Mouse (Mus musculus): ENCODE data around the gene Vil1. TPM values are rescaled to one million over a fixed set of nuclear protein-coding genes. Genes with fewer than 3 reads are reported as not detected.
A peak's percentile ranks its signal among the peaks of the same experiment; 100 is the strongest.

Gene Vil1
- polyA plus RNA-seq (2014; fragmentation: Nextera tagmentation; extraction: Ambion mirVana) = 0.13 TPM in 1 of 2 replicates, not detected in the other

GRCm38 (mm10) chr1:74408589-74409504, at the start of gene Vil1:
Vil1 (plus strand) TSS chr1:74409376.
- Histone ChIP-seq H3K4me1 (ENCODE audit: control insufficient read depth, insufficient read depth, low read length) (no peaks in the 10 kb centered on the region), H3K4me2 (ENCODE audit: low read depth, low read length) (no peak within 1 kb of the TSS), H3K36me3 (ENCODE audit: control insufficient read depth, insufficient read depth, low read length) (no peaks in the 10 kb centered on the region), H3K27ac (replicated peaks; ENCODE audit: low read depth, low read length) (no peak within 1 kb of the TSS), H3K4me3 (ENCODE audit: low read depth, low read length) (no peak within 1 kb of the TSS), H3K9me3 (ENCODE audit: control insufficient read depth, low read length) (no peaks in the 10 kb centered on the region), H3K9ac (ENCODE audit: low read depth, low read length) (no peak within 1 kb of the TSS), H3K27me3 (replicated peaks; ENCODE audit: control insufficient read depth, insufficient read depth, low read length) (no peaks in the 10 kb centered on the region)
- WGBS = 56% methylated on average over 15 of the region's 15 CpGs
- no peak for ATAC-seq (ENCODE audit: low read depth)
- DNase-seq (ENCODE audit: low spot score) = no peak

- no peak overlapping the region for H3K27ac ChIP-seq (replicated peaks; ENCODE audit: low read depth, low read length)
- no peaks in the 10 kb centered on the region for H3K36me3 ChIP-seq (ENCODE audit: control insufficient read depth, insufficient read depth, low read length)
- H3K4me3 ChIP-seq (ENCODE audit: low read depth, low read length) = no peak overlapping the region
- WGBS = 80% methylated on average over 5 of the region's 5 CpGs
- no peak overlapping the region for H3K4me2 ChIP-seq (ENCODE audit: low read depth, low read length)
- DNase-seq (ENCODE audit: low spot score) (no peak), ATAC-seq (ENCODE audit: low read depth) (no peak)
- no peaks in the 10 kb centered on the region for H3K9me3 ChIP-seq (ENCODE audit: control insufficient read depth, low read length)
- H3K4me1 ChIP-seq (ENCODE audit: control insufficient read depth, insufficient read depth, low read length) = no peaks in the 10 kb centered on the region
- no peaks in the 10 kb centered on the region for H3K27me3 ChIP-seq (replicated peaks; ENCODE audit: control insufficient read depth, insufficient read depth, low read length)
- H3K9ac ChIP-seq (ENCODE audit: low read depth, low read length) = no peak overlapping the region
These were observed 49.1 kb upstream of the Vil1 start for GRCm38 (mm10) chr1:74359952-74360517.

DNA sequence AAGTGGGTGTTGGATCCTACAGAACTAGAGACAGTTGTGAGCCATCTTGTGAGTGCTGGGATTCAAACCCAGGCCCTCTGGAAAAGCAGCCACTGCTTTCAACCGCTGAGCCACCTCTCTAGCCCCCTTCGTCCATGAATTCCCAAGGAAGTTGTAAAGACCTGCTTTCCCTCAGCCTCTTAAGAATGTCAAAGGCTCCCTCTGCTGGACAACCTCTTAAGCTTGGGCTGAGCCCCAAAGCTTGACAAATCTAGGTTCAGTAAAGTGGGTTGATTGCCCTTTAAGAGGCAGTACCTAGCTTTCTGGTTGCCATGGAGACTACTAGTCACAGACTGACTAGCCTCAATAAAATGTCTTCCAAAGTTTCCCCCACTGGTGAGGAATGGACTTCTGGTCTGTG, 47.4 kb upstream of the Vil1 start, which contains the start of gene Catip:
Gene Catip, plus strand, starts transcription at position 297 of the 400 bp plus-strand sequence.
- Histone ChIP-seq H3K27me3 (replicated peaks; ENCODE audit: control insufficient read depth, insufficient read depth, low read length) (no peaks in the 10 kb centered on the region), H3K4me1 (ENCODE audit: control insufficient read depth, insufficient read depth, low read length) (no peaks in the 10 kb centered on the region), H3K9ac (ENCODE audit: low read depth, low read length) (0 out of 2 replicates have a peak within 1 kb of the TSS, but pooled peaks have one; percentile 19), H3K4me2 (ENCODE audit: low read depth, low read length) (peak within 1 kb of the TSS; percentile 14; the same call in 1 of the 2 replicates), H3K36me3 (ENCODE audit: control insufficient read depth, insufficient read depth, low read length) (no peaks in the 10 kb centered on the region), H3K4me3 (ENCODE audit: low read depth, low read length) (no peak within 1 kb of the TSS), H3K27ac (replicated peaks; ENCODE audit: low read depth, low read length) (0 out of 2 replicates have a peak within 1 kb of the TSS, but pooled peaks have one; percentile 4), H3K9me3 (ENCODE audit: control insufficient read depth, low read length) (no peaks in the 10 kb centered on the region)
- ATAC-seq (ENCODE audit: low read depth) (peak; percentile 69), DNase-seq (ENCODE audit: low spot score) (peak; percentile 95)
- 0% methylated on average over 2 of the region's 2 CpGs for WGBS

DNA sequence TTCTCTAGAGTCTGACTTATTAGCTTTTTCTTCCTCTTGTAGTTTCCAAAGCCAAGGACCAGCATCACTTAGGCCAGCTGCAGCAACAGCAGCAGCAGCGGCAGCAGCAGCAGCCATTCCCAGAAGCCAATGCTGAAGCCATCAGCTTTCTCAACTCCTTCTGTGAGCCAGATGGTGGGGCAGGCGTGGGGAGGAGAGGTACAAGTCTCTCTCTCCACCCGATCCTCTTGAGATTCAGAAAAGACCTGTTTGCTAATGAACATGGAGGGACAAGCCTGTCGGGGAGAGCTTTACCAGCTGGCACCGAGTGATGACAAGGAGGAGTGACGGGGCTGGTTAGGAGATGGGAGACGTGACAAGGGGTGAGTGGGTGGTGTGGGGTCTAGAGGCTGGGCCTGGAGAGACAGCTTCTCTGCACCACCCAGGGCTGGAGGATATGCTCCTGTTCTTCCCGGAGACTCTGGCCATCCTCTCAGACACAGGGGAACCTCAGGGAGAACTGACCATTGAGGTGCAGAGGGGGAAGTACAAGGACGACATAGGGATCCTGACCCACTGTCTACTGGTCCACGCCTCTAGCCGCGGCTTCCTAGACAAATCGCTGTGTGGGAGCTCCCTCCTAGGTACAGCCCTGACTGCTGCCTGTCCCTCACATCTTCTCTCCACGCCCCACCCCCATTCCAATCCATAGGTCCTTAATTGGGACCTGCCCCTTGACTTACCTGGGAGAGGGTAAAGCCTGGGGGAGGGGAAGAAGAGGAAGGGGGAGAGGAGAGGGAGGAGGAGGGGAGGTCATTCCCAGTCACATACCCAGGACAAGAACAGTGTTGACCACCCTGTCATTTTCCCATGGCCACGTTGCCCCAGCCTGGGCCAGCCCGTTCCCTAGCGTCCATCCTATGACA, 46.6 kb upstream of the Vil1 start:
- Histone ChIP-seq H3K9me3 (ENCODE audit: control insufficient read depth, low read length) (no peaks in the 10 kb centered on the region), H3K4me3 (ENCODE audit: low read depth, low read length) (no peak overlapping the region), H3K4me1 (ENCODE audit: control insufficient read depth, insufficient read depth, low read length) (no peaks in the 10 kb centered on the region; the same call in 1 of the 2 replicates), H3K27me3 (replicated peaks; ENCODE audit: control insufficient read depth, insufficient read depth, low read length) (0 out of 2 replicates have a peak, but pooled peaks cover 2% of the 10 kb centered on the region), H3K36me3 (ENCODE audit: control insufficient read depth, insufficient read depth, low read length) (no peaks in the 10 kb centered on the region), H3K4me2 (ENCODE audit: low read depth, low read length) (peak overlapping the region; percentile 14; the same call in 1 of the 2 replicates), H3K27ac (replicated peaks; ENCODE audit: low read depth, low read length) (0 out of 2 replicates have a peak overlapping the region, but pooled peaks have one; percentile 4), H3K9ac (ENCODE audit: low read depth, low read length) (0 out of 2 replicates have a peak overlapping the region, but pooled peaks have one; percentile 19)
- ATAC-seq (ENCODE audit: low read depth) (0 out of 2 replicates have a peak, but pooled peaks have one; percentile 35), DNase-seq (ENCODE audit: low spot score) (peak; percentile 27)
- WGBS = 64% methylated on average over 17 of the region's 17 CpGs

DNA sequence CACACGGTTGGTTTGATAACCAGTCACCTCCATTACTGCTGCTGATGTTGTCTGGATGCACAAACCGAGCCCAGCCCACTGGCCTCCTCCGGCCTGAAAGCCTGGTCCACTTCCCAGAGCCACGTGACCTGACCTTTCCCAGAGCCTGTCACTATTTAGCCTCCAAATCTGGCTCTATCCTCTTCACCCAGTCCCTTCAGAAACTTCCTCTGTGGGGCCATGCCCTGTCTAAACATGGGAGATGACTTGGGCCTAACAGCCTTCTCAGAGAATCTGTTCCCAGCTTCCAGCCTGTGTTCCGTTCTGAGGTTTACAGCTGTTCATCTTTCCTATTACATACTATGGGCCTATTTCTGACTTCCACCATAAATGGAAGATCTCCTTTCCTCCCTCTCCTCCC, 45.7 kb upstream of the Vil1 start:
- Histone ChIP-seq H3K27me3 (replicated peaks; ENCODE audit: control insufficient read depth, insufficient read depth, low read length) (0 out of 2 replicates have a peak, but pooled peaks cover 2% of the 10 kb centered on the region), H3K27ac (replicated peaks; ENCODE audit: low read depth, low read length) (no peak overlapping the region)

DNA sequence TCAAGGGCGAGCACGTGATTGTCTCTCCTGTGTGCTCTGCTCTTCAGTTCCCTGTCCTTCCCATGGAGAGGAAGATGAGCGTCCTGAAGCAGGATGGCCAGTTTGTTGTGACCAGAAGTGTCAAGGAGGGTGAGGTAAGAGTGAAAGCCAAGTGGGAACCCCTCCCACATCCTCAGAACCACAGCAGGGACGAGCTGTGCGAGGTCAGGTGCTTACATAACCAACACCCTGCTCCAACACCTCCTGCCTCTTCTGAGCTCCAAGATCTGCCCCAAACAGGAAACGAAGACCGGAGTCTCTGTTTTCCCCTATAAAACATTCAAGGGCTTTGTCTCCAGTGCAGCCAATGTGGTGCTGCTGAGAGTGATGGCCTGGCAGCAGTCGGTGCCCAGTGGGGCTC, 44.9 kb upstream of the Vil1 start:
- DNase-seq (ENCODE audit: low spot score) (no peak), ATAC-seq (ENCODE audit: low read depth) (no peak)
- no peak overlapping the region for H3K9ac ChIP-seq (ENCODE audit: low read depth, low read length)
- H3K4me2 ChIP-seq (ENCODE audit: low read depth, low read length) = no peak overlapping the region
- H3K4me1 ChIP-seq (ENCODE audit: control insufficient read depth, insufficient read depth, low read length) = no peaks in the 10 kb centered on the region; the same call in 1 of the 2 replicates
- H3K4me3 ChIP-seq (ENCODE audit: low read depth, low read length) = no peak overlapping the region
- no peak overlapping the region for H3K27ac ChIP-seq (replicated peaks; ENCODE audit: low read depth, low read length)
- no peaks in the 10 kb centered on the region for H3K36me3 ChIP-seq (ENCODE audit: control insufficient read depth, insufficient read depth, low read length)
- 73% methylated on average over 8 of the region's 8 CpGs for WGBS
- no peaks in the 10 kb centered on the region for H3K9me3 ChIP-seq (ENCODE audit: control insufficient read depth, low read length)
- H3K27me3 ChIP-seq (replicated peaks; ENCODE audit: control insufficient read depth, insufficient read depth, low read length) = 0 out of 2 replicates have a peak, but pooled peaks cover 2% of the 10 kb centered on the region

More for the DNA sequence above, 45.7 kb upstream of the Vil1 start:
- H3K4me2 ChIP-seq (ENCODE audit: low read depth, low read length) = no peak overlapping the region
- DNase-seq (ENCODE audit: low spot score) = no peak
- H3K9me3 ChIP-seq (ENCODE audit: control insufficient read depth, low read length) = no peaks in the 10 kb centered on the region
- no peak overlapping the region for H3K4me3 ChIP-seq (ENCODE audit: low read depth, low read length)
- H3K36me3 ChIP-seq (ENCODE audit: control insufficient read depth, insufficient read depth, low read length) = no peaks in the 10 kb centered on the region
- ATAC-seq (ENCODE audit: low read depth) = no peak
- H3K4me1 ChIP-seq (ENCODE audit: control insufficient read depth, insufficient read depth, low read length) = no peaks in the 10 kb centered on the region; the same call in 1 of the 2 replicates
- WGBS = 67% methylated on average over 5 of the region's 5 CpGs
- H3K9ac ChIP-seq (ENCODE audit: low read depth, low read length) = no peak overlapping the region

DNA sequence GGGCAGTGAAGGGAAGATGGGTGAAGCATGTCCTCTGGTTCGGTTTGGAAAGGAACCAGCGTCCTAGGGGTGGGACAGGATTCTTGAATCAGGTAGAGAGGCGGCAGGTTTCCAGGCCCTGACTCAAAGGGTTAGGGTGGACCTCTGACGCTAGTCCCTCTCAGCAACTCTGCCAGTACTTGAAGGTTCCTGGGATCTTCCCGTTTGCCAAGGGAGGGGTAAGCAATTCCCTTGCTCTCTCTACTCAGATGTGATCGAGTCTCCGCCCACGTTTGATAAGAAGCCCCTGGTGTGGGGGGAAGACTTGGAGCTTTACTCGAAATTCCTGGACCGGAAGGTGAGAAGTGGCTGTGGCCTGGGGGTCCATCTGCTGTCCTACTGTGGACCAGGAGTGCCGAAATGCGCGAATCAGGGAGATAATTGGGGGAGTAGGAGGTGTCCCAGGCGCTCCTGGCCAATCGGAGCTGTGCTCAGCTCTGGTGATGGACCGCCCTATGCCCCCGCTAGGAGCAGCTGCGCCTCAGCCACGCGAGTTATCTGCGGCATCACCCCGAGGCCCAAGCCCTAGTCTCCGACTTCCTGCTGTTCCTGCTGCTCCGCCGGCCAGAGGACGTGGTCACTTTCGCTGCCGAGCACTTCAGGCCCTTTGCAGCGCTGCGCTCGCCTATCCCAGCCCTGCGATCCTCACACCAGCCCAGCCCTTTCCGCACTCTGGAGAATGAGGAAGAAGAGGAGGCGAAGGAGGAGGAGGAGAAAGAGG, 41.1 kb upstream of the Vil1 start:
- H3K4me1 ChIP-seq (ENCODE audit: control insufficient read depth, insufficient read depth, low read length) = no peaks in the 10 kb centered on the region; the same call in 1 of the 2 replicates
- no peaks in the 10 kb centered on the region for H3K9me3 ChIP-seq (ENCODE audit: control insufficient read depth, low read length)
- H3K4me3 ChIP-seq (ENCODE audit: low read depth, low read length) = peak overlapping the region; percentile 33
- no peak overlapping the region for H3K27ac ChIP-seq (replicated peaks; ENCODE audit: low read depth, low read length)
- peak overlapping the region; percentile 51 for H3K9ac ChIP-seq (ENCODE audit: low read depth, low read length)
- H3K27me3 ChIP-seq (replicated peaks; ENCODE audit: control insufficient read depth, insufficient read depth, low read length) = 0 out of 2 replicates have a peak, but pooled peaks cover 2% of the 10 kb centered on the region
- ATAC-seq (ENCODE audit: low read depth) = peak; percentile 92
- DNase-seq (ENCODE audit: low spot score) = peak; percentile 79
- WGBS = 19% methylated on average over 34 of the region's 34 CpGs
- no peaks in the 10 kb centered on the region for H3K36me3 ChIP-seq (ENCODE audit: control insufficient read depth, insufficient read depth, low read length)
- H3K4me2 ChIP-seq (ENCODE audit: low read depth, low read length) = peak overlapping the region; percentile 68
